Mouse (Mus musculus) heart, postnatal 36 days (tissue): Measurements from ENCODE around the gene Vmn2r84. TPM values are rescaled to one million over a fixed set of nuclear protein-coding genes. Genes with fewer than 3 reads are reported as not detected.

Experiments used
- total RNA-seq, 2 experiments: library from RNA; stranded (reverse); gene quantifications; 2 replicates each; pipeline ENCODE4 v1.2.3; 2021

Gene Vmn2r84
- total RNA-seq, 2 experiments from 2014 or later: not detected

Other genes with a start within 250 kb of the Vmn2r84 start
- gene Olfr825, start 227.6 kb downstream of the Vmn2r84 start, total RNA-seq: not detected
- gene Olfr826, start 210.1 kb downstream of the Vmn2r84 start, total RNA-seq: not detected
- gene Olfr827, start 179.9 kb downstream of the Vmn2r84 start, total RNA-seq: not detected
- gene Neurod4, start 114.1 kb downstream of the Vmn2r84 start, total RNA-seq: not detected
- under 1 TPM; 0.28 to 0.33 TPM for gene Tespa1, start 71.5 kb downstream of the Vmn2r84 start, total RNA-seq
- not detected for gene Vmn2r85, start 35.4 kb upstream of the Vmn2r84 start, total RNA-seq
- gene Vmn2r86, start 61.7 kb upstream of the Vmn2r84 start, total RNA-seq: not detected
- not detected for gene Vmn2r87, start 103.1 kb upstream of the Vmn2r84 start, total RNA-seq